Mouse (Mus musculus) G1E-ER4 (cell line): ENCODE data around the gene G6pc. TPM values are rescaled to one million over a fixed set of nuclear protein-coding genes. Genes with fewer than 3 reads are reported as not detected.

Experiments
- GATA1 ChIP-seq: IDR thresholded peaks from one replicate; pipeline ENCODE4 v1.8.0; 2012; ENCODE audit warnings: low read length, inconsistent platforms
- polyA plus RNA-seq: library from polyadenylated mRNA; stranded (reverse); fragments of >175 nt; gene quantifications from 2 replicates; pipeline ENCODE4 v1.2.3, GENCODE M21; 2012

The G6pc gene
- not detected in 2 replicates for polyA plus RNA-seq

DNA sequence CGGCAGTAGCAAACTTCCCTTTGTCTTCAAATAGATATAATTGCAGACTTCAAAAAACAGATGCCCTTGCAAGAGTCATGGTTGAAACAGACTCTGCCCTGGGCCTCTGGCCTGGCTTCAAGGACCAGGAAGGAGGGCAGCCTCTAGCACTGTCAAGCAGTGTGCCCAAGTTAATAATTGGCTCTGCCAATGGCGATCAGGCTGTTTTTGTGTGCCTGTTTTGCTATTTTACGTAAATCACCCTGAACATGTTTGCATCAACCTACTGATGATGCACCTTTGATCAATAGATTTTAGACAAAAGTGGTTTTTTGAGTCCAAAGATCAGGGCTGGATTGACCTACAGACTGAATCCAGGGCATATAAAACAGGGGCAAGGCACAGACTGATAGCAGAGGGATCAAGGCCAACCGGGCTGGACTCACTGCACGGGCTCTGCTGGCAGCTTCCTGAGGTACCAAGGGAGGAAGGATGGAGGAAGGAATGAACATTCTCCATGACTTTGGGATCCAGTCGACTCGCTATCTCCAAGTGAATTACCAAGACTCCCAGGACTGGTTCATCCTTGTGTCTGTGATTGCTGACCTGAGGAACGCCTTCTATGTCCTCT, at the start of gene G6pc:
TSS of gene G6pc (plus strand) at position 236 of the 610 bp plus-strand sequence.
- no peak for TF ChIP-seq GATA1

DNA sequence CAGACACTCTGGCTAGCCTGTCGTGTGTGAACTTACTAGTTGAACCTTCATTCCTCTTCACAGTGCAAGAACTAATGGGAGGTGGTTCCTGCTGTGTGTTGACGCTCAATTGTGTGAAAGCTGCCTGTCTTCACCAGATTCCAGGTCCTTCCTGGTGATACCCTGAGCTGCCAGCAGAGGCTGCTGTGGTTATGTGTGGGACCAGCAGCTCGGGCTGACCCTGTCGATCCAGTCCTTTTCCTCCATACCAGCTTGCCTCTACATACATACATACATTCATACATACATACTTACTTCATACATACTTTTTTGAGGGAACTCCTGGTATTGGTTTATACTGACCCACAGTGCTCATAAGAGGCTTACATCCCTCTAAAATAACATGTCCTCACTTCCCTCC, 43.8 kb upstream of the G6pc start:
- TF ChIP-seq GATA1 = no peak

DNA sequence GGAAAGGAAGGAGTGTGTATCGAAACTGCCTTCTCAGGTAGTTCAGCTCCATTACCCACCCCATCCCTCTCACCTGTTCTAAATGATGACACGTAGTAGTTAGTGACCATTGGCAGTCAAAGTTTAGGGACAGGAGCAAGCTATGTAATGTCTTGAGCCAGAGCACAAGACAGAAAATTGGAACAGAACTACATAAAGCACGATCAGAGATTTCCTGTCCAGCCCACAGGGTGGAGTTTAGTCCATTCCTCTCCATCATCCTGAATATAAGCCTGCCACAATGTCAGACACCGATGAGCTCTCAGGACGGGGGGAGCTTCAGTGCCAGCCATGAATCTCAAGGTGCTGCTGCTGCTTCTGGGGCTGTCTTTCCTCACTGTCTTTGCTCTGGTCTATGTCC, 42.6 kb upstream of the G6pc start, which contains the start of gene Aoc2:
TSS of gene Aoc2 (plus strand) at position 301 of the 400 bp plus-strand sequence.
- no peak for TF ChIP-seq GATA1

DNA sequence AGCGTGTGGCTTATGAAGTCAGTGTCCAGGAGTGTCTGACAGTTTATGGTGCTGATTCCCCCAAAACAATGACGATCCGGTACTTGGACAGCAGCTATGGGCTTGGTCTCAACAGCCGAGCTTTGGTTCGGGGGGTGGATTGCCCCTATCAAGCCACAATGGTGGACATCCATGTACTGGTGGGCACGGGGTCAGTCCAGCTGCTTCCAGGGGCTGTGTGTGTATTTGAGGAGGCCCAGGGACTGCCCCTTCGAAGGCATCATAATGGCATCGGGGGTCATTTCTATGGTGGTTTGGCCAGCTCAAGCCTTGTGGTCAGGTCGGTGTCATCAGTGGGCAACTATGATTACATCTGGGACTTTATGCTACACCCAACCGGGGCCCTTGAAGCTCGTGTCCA, 41.2 kb upstream of the G6pc start:
- no peak for TF ChIP-seq GATA1

DNA sequence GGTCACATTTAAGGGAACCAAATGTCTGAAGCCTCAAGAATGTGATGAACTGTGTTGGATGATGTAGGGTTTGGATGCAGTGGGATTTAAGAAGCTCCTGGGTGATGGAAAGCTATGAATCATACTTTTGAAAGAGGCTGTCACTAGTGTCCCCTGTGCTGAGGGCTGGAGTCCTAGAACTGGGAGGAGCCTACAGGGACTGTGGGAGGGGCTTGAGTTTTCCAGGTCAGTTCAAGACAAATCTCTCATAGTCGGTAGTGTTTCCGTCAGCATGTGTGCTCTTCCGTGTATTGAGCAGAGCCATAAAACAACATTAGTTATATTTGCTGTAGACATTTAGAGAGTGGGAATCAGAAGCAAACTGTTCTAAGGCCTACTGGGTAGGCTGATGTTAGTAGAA, 40.0 kb upstream of the G6pc start:
- no peak for TF ChIP-seq GATA1

DNA sequence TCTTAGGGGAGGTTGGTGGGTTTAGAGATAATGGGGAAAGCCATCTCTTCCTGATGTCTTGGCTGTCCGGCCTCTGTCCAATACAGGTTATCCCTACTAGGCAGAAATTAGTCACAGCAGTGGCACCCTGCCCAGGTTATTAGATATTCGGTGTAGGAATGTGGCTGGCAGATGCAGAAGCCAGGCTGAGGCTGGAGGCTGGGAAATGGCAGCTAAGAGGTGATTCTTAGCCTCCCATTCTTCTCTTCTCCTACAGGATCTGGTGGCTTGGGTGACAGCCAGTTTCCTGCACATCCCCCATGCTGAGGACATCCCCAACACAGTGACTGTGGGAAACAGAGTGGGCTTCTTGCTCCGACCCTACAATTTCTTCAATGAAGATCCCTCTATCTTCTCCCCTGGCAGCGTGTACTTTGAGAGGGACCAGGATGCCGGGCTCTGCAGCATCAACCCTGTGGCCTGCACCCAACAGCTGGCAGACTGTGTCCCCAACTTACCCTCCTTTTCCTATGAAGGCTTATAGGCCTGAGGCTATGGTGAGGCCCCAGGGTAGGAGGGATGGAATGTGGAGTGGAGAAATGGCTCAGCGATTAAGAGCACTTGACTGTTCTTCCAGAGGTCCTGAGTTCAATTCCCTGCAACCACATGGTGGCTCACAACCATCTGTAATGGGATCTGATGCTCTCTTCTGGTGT, 38.3 kb upstream of the G6pc start:
- no peak for TF ChIP-seq GATA1

DNA sequence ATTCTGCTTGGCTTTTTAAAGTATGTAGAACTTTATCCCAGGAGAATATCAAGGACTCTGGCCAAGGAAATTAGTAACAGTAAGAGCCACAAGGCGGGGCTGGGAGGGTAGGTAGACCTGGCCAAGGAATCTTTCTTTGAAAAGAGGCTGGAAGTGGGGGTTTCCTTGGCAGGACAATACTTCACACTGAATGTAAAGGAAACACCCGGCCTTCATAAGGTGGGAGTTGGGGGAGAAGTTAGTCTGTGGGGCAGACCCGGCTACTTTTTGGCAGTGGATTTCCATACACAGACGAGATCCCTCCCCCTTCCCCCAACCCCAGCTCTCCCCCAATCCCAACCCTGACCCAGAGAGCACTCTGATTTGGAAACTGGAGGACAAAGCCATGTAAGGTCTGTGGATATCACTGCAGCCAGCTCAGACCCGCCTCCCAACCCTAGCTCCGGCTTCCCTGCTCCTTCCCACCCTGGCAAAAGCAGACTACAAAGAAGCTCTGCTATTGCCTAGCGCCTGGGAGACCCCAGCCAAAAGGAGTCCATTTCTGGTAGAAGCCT, 36.9 kb upstream of the G6pc start, which contains the start of gene Aoc3:
TSS of gene Aoc3 (plus strand) at position 235 of the 554 bp plus-strand sequence.
- no peak for TF ChIP-seq GATA1

DNA sequence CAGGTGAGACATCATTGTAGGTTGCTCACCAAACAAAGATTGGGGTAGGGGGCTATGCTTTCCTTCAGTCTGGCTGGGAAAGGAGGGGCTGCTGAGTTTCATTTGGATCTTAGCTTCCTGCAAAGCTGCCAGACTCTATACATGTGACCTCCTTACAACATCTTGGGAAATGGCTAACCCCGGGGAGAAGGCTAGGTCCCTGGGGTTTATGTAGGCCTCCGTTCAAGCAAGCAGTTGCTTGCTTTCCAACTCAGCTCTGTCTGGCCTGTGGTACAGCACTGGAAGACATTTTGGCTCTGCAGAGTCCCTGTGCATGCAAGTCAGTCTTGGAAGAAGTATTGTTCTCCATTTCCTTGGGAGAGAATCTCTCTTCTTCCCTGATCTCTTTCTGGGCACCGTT, 34.8 kb upstream of the G6pc start:
- TF ChIP-seq GATA1 = no peak

DNA sequence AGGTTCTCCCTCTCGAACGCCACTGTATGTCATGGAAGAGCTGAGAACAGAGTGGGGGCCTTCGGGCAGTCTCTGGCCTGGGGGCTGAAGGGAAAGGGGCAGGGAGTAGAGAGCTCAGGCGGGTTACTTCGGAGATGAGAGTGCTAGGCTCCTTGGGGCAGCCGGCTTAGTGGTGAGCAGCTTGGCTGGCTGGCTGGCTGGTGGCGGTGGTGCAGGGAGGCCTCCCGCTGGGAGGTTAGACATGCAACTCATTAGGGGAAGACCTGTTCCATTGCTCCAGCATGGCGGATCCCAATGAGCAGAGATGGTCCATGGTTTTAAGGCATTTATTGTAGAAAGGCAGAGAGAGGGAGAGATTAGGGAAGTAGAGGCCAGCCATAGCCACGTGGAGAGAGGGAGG, 33.3 kb upstream of the G6pc start:
- TF ChIP-seq GATA1 = no peak

DNA sequence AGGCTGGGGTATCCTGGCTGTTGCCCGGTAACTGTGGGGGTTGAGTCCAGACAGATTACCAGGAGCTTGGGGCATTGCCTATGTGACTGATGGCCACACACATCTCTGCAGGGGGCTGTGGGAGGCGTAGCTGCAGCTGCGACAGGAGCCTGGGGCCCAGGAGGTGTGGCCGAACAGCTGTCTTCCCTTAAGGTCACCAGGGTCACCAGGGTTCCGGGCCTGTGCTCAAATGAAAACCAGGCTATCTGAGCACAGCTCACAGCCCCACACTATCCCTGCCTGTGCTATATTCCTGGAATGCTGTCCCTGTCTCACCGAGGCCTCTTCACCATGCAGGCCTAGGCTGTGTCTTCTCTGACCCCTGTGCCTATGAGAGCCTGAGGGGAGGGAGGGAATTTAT, 32.8 kb upstream of the G6pc start:
- no peak for TF ChIP-seq GATA1

DNA sequence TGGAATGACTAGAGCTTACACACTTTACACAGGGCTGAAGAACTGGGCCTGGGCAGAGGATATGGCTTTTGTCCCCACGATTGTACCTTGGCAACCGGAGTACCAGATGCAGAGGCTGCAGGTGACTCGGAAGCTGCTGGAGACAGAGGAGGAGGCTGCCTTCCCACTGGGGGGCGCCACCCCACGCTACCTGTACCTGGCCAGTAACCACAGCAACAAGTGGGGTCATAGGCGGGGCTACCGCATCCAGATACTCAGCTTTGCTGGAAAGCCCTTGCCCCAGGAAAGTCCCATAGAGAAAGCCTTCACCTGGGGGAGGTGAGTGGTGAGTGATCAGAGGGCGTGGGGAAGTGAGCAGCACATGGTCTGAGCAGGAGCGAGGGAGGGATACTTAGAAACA, 31.7 kb upstream of the G6pc start:
- TF ChIP-seq GATA1 = no peak

DNA sequence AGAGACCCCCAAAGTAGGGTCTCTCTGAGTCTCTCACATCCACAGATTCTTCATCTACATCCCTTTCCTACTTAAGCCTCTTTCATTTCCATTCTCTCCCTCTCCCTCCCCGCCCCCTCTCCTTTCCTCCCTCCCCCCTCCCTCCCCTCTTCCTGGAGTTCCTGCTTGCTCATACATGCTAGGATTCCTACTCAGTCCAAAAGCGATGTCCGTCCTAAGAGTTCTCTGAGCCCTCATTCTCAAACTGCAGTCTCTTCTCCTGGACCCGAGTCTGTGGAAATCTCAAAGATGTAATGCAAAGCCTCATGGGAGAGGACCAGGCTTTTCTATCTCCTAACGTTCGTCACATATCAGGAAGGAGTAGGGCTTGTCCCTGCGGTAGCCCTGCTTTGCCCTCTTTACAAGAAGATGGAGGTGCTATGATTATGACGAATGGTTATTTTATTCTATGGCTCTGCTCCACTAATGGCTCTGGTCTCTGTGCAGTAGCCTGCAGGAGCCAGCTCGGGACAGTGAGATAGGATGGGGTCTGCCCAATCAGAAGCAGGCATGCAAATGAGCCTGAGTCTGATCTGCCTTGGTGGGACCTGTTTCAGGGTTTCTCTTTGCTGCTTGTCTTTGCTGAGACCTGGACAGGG, 29.1 kb upstream of the G6pc start:
- TF ChIP-seq GATA1 = no peak

DNA sequence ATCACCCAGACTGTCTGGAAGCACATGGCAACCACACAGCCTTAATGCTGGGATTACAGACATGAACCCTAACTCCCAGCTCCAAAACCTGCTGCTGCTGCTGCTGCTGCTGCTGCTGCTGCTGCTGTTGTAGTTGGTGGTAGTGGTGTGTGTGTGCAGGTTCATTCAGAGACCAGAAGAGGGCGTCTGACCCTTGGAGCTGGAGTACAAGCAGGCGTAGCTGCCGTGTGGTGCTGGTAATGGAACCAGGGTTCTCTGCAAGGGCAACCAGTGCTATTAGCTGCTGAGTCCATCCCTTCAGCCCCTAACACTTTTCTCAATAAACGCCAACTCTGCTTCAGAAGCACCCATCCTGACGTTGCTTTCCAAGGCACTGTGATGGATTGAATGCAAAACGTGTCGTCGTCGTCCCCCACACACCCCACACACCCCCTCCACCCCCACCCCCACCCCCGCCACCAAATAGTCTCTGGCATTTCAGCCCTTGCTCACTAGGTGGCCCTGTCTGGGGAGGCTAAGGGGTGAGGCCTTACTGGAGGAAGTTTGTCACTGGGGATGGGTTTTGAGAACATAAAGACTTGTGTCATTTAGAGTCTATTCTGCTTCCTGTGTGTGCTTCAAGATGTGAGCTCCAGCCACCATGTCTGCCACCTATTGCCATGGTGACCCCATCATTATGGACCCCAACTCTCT, 20.1 kb upstream of the G6pc start:
- TF ChIP-seq GATA1 = no peak

DNA sequence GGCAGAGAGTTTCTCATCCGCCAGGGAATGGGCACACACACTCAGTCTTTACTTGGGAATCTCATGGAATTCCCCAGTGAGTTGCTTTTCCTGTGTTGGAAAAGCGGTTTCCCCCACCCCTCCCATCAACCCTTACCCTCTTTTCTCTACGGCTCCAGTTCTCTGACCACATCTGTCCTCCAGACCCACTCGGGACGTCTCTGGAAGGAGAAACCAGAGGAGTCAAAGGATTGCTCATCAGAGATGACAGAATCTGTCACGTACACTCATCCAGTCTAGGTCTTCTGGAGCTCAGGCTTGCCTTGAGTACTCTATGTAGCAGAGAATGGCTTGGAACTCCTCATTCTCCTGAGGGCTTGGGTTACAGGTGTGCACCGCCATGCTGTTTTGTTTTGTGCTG, 18.6 kb upstream of the G6pc start:
- no peak for TF ChIP-seq GATA1

DNA sequence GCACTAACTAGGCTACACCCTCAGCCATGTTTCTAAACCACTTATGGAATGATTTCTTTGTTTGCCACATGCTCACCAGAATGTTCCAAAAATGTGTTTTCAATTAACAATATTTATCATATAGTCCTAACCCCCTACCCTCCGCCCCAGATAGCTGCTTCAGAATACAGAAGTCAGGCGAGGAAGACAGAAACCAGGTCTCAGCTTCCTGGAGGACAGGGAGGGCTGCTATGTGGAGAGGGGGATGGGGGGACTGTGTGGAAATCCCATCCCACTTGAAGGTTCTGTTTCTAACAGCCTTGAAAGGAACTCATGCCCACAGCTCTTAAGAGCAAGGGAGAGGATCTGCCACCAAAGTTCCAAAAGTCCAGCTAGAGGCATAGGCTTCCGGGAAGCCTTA, 18.1 kb upstream of the G6pc start:
- no peak for TF ChIP-seq GATA1

DNA sequence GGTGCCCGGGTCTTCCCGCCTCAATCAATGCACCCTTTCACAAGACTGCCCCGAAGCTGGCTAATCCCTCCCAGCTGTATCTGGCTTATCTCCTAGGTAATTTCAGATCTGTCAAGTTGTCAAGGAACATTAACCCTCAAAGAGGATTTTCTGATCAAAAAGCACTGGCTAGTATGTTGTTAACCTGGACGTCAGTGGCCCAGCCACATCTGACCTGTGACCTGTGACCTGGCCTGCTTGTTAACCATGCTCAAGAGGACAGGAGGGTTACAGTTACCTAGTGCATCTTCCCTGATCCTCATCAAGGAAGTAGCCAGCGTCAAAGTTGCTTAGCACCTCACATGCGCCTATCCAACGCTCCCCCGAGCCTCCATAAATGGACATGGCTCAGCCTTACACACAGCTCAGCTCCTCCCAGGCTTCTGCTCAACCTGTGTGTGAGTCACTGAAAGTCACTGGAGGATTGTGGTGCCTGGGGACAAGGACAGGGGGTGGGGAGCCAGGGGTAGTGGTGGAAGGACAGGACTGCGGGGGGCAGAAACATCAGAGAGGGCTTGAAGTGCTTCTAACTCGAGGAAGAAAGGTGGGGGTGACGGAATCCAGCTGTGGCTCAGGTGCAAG, 16.2 kb upstream of the G6pc start:
- TF ChIP-seq GATA1 = no peak

DNA sequence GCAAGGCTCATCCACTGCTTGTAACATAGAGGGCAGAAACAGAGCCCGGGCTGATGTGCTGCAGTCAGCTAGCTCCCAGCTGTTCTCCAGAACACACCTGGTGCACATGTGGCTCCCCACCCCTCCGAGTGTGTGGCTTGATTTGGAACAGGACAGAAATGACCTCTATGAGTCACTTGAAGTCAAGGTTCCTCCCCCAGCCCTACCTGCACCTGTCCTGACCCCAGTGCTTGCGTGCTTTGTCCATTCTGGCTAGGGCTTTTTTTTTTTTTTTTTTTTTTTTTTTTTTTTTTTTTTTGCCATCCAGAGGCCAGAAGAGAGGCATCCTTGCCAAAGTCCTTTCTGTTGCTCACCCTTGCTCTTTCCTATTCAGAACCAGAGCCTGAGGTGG, 15.6 kb upstream of the G6pc start:
- no peak for TF ChIP-seq GATA1
